Mouse (Mus musculus) stomach, postnatal 0 days (tissue): ENCODE measurements around the gene Exosc7. TPM values are rescaled to one million over a fixed set of nuclear protein-coding genes. Genes with fewer than 3 reads are reported as not detected.

Experiments used
- ATAC-seq: fragments of 200-750 bp; cut with Nextera tagmentation; 2 replicates; pipeline ENCODE4 v1.8.0; 2017; ENCODE audit not compliant: low FRiP score, low TSS enrichment
- DNase-seq: peaks from one replicate; pipeline ENCODE4 v3.0.0-alpha.2; 2016; ENCODE audit warnings: low spot score
- H3K27ac ChIP-seq: fragments of 300-500 bp; sonication (generic); replicated peaks from 2 replicates; pipeline ENCODE4 v1.5.1; 2014; ENCODE audit warnings: mild to moderate bottlenecking, control low read depth
- H3K27me3 ChIP-seq: fragments of 300-500 bp; sonication (generic); 2 replicates; pipeline ENCODE4 v1.6.1; 2014; ENCODE audit warnings: low read length; ENCODE audit not compliant: control insufficient read depth, insufficient read depth
- H3K36me3 ChIP-seq: fragments of 300-500 bp; sonication (generic); 2 replicates; pipeline ENCODE4 v1.6.1; 2014; ENCODE audit warnings: low read length, mixed read lengths; ENCODE audit not compliant: control insufficient read depth, insufficient read depth
- H3K4me1 ChIP-seq: fragments of 300-500 bp; sonication (generic); replicated peaks from 2 replicates; pipeline ENCODE4 v1.6.1; 2014; ENCODE audit warnings: antibody characterized with exemption; ENCODE audit not compliant: control insufficient read depth, insufficient read depth
- H3K4me2 ChIP-seq: fragments of 300-500 bp; sonication (generic); replicated peaks from 2 replicates; pipeline ENCODE4 v1.6.1; 2014; ENCODE audit warnings: low read depth, mild to moderate bottlenecking, control low read depth, moderate library complexity
- H3K4me3 ChIP-seq: fragments of 300-500 bp; sonication (generic); 2 replicates; pipeline ENCODE4 v1.5.1; 2014; ENCODE audit warnings: low read depth, low read length, control low read depth
- H3K9ac ChIP-seq: fragments of 300-500 bp; sonication (generic); 2 replicates; pipeline ENCODE4 v1.6.1; 2014; ENCODE audit warnings: mild to moderate bottlenecking, low read length, control low read depth, mixed read lengths
- H3K9me3 ChIP-seq: fragments of 300-500 bp; sonication (generic); 2 replicates; pipeline ENCODE4 v1.6.1; 2016; ENCODE audit warnings: low read length; ENCODE audit not compliant: control insufficient read depth
- CTCF ChIP-seq: IDR thresholded peaks from 2 replicates; pipeline ENCODE4 v1.5.1; 2016; ENCODE audit warnings: antibody characterized with exemption, low read depth, mild to moderate bottlenecking, moderate library complexity
- EP300 ChIP-seq: optimal IDR thresholded peaks from 2 replicates; pipeline ENCODE3; 2016; ENCODE audit warnings: antibody characterized with exemption
- WGBS: fragments of 180-500 bp; shearing (Covaris S2); extraction: QIAGEN DNeasy Blood & Tissue Kit; methylation state at CpG from one replicate; pipeline ENCODE4 v1.1.7; 2014; 5-methylcytosine and 5-hydroxymethylcytosine counted together
- polyA plus RNA-seq: library from polyadenylated mRNA; unstranded; fragments of >200 nt; fragmentation: Nextera tagmentation; extraction: Ambion mirVana; gene quantifications from 2 replicates; pipeline ENCODE4 v1.2.1, GENCODE M21; 2015

Exosc7 gene
- polyA plus RNA-seq, 1 experiment from 2014 or later = 73.5 TPM

DNA sequence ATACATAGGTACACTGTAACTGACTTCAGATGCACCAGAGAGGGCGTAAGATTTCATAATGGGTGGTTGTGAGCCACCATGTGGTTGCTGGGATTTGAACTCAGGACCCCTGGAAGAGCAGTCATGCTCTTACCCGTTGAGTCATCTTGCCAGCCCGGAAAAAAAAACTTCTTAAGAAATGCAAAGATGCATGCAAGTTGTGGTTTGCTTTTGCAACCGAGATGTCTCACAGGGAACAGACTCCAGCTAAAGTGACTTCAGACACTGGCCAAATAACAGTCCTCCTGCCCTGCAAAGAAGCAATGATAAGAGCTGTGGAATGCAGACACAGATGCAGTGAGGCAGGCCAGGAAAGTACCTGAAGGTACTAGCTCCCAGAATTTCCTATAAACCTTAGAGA is 22.2 kb upstream of the Exosc7 start:
- no peak for ATAC-seq
- no peak overlapping the region for H3K4me2 ChIP-seq
- no peak overlapping the region for H3K4me3 ChIP-seq
- peaks cover 18% of the 10 kb centered on the region for H3K36me3 ChIP-seq
- 79% methylated on average over 4 of the region's 4 CpGs for WGBS
- H3K4me1 ChIP-seq = no peaks in the 10 kb centered on the region
- no peak for DNase-seq
- TF ChIP-seq EP300 (no peak), CTCF (no peak)
- no peaks in the 10 kb centered on the region for H3K9me3 ChIP-seq
- no peaks in the 10 kb centered on the region for H3K27me3 ChIP-seq
- no peak overlapping the region for H3K9ac ChIP-seq
- H3K27ac ChIP-seq = no peak overlapping the region

DNA sequence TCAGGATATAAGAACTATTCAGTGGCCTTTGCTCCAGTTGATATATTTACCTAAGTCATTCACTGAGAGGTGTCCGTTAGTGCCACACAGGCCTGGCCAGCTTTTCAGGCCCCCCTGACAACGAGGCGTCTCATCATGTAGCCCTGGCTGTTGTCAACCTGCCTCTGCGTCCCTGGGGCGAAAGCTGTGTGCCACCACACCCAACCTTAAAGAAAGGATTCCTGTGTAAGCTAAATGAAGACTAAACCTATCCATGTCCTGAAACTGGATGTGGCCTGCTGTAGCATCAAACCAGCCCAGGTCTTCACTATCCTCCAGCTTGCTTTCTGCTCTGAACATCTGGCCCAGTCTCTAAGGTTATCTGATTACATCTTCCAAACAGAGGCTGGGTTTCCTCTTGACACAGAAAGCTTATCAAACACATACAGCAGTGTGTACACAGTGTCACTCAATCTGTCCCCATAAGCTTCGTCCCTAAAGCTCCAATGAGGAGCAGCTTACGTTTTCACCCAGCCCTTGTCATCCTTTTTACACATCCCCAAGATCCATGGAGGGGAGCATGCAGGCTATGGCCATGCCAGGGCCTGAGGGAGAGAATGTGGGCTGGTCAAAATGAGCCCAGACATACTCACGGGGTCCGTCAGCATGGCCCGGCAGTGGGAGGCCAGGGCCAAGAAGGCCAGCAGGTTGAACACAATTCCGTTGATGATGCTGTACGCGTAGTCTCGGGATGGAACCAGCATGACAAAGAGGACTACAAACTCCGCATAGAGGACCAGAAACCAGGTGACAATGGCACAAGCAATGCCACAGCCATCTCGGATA is 13.2 kb upstream of the Exosc7 start:
- no peak overlapping the region for H3K4me3 ChIP-seq
- DNase-seq (no peak), ATAC-seq (no peak)
- no peak overlapping the region for H3K9ac ChIP-seq
- H3K4me1 ChIP-seq = no peaks in the 10 kb centered on the region
- WGBS = 87% methylated on average over 16 of the region's 16 CpGs
- peaks cover 25% of the 10 kb centered on the region for H3K36me3 ChIP-seq
- H3K4me2 ChIP-seq = no peak overlapping the region
- TF ChIP-seq CTCF = no peak
- TF ChIP-seq EP300 = no peak
- no peaks in the 10 kb centered on the region for H3K9me3 ChIP-seq
- no peaks in the 10 kb centered on the region for H3K27me3 ChIP-seq
- no peak overlapping the region for H3K27ac ChIP-seq

DNA sequence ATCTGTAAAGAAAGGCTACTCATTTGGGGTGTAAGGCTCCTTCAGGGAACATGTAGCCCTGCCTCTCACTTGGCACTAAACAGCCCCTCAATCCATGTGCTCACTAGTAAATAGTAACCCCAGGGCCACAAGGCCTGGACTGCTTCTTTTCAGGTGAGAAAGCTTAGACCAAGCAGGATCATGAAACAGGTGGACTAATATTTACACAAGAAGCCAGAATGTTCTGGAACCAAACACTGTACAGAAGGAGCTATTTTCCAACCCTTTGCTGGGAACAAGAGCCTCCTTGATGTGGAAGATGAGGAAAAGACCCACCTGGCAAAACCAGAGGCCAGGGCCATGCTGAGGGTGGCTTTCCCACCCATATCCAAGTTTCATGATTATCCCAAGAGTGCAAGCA is 9.6 kb upstream of the Exosc7 start:
- no peak for DNase-seq
- no peaks in the 10 kb centered on the region for H3K9me3 ChIP-seq
- no peaks in the 10 kb centered on the region for H3K27me3 ChIP-seq
- no peaks in the 10 kb centered on the region for H3K4me1 ChIP-seq
- no peak for TF ChIP-seq CTCF
- no peak for TF ChIP-seq EP300
- ATAC-seq = peak; percentile 60; the same call in 1 of the 2 replicates
- no peak overlapping the region for H3K4me2 ChIP-seq
- H3K9ac ChIP-seq = no peak overlapping the region
- H3K27ac ChIP-seq = no peak overlapping the region
- peaks cover 13% of the 10 kb centered on the region; the same call in 1 of the 2 replicates for H3K36me3 ChIP-seq
- H3K4me3 ChIP-seq = no peak overlapping the region

DNA sequence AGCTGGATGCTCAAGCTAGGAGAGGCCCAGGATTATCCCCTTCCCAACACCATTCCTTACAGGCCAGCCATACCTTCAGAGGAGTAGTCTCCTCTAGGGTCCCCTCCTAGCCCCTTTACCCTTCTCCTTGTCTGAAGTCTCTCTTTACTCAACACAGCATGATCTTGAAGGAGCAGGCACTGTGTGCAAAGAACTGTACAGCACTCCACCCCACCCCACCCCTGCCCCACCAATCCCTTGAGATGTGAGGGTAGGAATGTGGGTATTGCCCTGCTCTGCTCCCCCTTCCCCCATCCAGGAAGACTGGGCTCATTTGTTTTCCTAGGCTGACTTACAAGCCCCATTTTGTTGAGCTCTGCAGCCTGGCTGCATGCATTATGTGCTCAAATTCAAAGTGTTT is 8.7 kb upstream of the Exosc7 start:
- no peaks in the 10 kb centered on the region for H3K9me3 ChIP-seq
- DNase-seq = peak; percentile 25
- no peak for TF ChIP-seq CTCF
- TF ChIP-seq EP300 = no peak
- 0 out of 2 replicates have a peak overlapping the region, but pooled peaks have one; percentile 30 for H3K27ac ChIP-seq
- H3K9ac ChIP-seq = no peak overlapping the region
- no peak overlapping the region for H3K4me3 ChIP-seq
- H3K27me3 ChIP-seq = no peaks in the 10 kb centered on the region
- ATAC-seq = peak; percentile 28; the same call in 1 of the 2 replicates
- no peak overlapping the region for H3K4me2 ChIP-seq
- peaks cover 13% of the 10 kb centered on the region; the same call in 1 of the 2 replicates for H3K36me3 ChIP-seq
- H3K4me1 ChIP-seq = no peaks in the 10 kb centered on the region

DNA sequence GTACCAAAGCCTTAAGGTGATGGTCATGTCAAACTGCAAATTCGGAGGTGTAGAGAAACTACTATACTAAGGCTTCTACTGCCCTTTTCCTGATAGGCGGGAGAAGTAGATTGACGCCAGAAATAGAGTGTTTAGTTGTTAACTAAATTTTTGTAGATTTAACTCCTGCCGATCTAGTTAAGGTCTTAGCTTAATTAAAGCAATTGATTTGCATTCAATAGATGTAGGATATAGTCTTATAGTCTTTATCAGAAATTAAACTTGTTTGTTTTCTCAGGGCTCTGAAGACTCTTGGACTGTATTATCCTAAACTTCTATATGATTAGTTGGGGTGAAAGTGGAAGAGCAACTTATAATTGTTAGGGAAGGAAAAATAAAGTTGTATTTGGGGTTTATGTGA is 5.8 kb upstream of the Exosc7 start:
- Histone ChIP-seq H3K9me3 (no peaks in the 10 kb centered on the region), H3K27me3 (no peaks in the 10 kb centered on the region), H3K9ac (no peak overlapping the region), H3K4me3 (no peak overlapping the region), H3K27ac (no peak overlapping the region), H3K36me3 (0 out of 2 replicates have a peak, but pooled peaks cover 3% of the 10 kb centered on the region), H3K4me1 (peaks cover 6% of the 10 kb centered on the region; the same call in 1 of the 2 replicates), H3K4me2 (no peak overlapping the region)
- 80% methylated on average over 4 of the region's 4 CpGs for WGBS
- no peak for ATAC-seq
- TF ChIP-seq CTCF (no peak), EP300 (no peak)
- DNase-seq = no peak

DNA sequence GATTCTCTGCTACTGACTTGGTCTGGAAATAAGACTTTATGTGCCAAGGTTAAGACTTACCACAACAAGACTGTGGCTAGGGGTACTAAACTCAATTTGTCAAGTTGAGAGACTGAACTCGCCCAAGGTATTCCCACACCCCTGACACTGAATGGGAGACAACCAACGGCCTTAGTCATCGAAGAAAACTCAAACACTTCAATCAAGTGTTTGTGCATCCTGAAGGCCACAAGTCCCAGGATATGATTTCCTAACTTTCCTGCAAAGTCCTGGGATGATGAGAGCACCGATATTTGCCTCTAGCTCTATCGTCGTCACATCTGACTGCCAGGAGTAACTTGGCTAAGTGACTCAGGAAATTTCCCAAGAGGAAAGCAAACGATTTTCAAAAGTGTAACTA is 3.8 kb upstream of the Exosc7 start:
- no peak for TF ChIP-seq EP300
- TF ChIP-seq CTCF = no peak
- Histone ChIP-seq H3K4me3 (no peak overlapping the region), H3K4me2 (no peak overlapping the region), H3K27me3 (no peaks in the 10 kb centered on the region), H3K9me3 (no peaks in the 10 kb centered on the region), H3K9ac (no peak overlapping the region), H3K36me3 (0 out of 2 replicates have a peak, but pooled peaks cover 3% of the 10 kb centered on the region), H3K4me1 (peaks cover 6% of the 10 kb centered on the region; the same call in 1 of the 2 replicates), H3K27ac (peak overlapping the region; percentile 13; the same call in 1 of the 2 replicates)
- DNase-seq = no peak
- no peak for ATAC-seq
- 54% methylated on average over 7 of the region's 7 CpGs for WGBS
